Mouse (Mus musculus): ENCODE results near the gene Wdr92.
"Not testable (repeated sequence)": the region's sequence is repeated elsewhere in the genome, so short reads cannot be mapped to it uniquely, and the experiment has no call there.

Wdr92 gene

DNA sequence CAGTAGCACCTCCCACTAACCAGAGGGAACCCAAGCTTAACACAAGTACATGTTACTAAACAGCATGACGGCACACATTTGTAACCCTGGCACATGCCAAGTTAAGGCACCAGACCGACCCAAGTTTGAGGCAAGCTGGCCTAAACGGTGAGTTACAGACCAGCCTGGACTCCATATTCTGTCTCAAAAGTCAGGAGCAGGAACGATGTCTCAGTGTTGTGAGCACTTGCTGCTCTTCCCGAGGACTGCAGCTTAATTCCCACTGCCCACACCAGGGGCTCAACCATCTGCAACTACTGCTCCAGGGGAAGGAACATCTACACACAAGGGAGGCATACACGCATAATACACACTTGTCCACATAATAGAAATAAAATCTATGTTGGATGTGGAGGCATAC is 20.6 kb downstream of the Wdr92 start:
- no peak for DNase-seq (ENCODE audit: low read depth in 1 of 2, low spot score in 2 of 2)

GRCm38 (mm10) chr11:17211258-17212140 is 29.6 kb downstream of the Wdr92 start, which contains the start of gene Pno1:
Gene Pno1 (minus strand): TSS chr11:17211568.
- peak; percentile 90 to 92 for DNase-seq (ENCODE audit: low read depth in 1 of 2, low spot score in 2 of 2)

- peak in 1 of 2 experiments; percentile 4 for DNase-seq (ENCODE audit: low read depth in 1 of 2, low spot score in 2 of 2)
Observed at GRCm38 (mm10) chr11:17212141-17212495, 30.2 kb downstream of the Wdr92 start.

- DNase-seq (ENCODE audit: low read depth in 1 of 2, low spot score in 2 of 2) = no peak
Observed at GRCm38 (mm10) chr11:17212903-17213509, 31.1 kb downstream of the Wdr92 start.

DNA sequence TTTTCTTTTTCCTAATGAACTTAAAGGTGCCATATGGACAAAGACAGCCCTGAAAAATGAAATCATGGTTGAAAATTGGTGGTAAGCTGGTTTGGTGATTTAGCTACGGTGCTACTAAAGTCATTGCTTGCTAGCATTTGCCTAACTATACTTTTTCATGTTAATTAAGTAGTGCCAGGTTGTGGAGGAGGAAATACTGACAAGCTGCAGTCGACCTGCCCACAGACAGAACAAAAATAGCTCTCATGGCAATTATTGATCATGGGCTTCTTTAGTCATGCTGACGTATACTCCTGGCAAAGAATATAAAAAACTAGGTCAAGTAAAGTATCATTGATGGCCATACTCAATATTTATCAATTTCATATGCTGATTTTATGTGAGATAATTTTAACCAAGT is 33.6 kb downstream of the Wdr92 start:
- DNase-seq (ENCODE audit: low read depth in 1 of 2, low spot score in 2 of 2) = no peak

DNA sequence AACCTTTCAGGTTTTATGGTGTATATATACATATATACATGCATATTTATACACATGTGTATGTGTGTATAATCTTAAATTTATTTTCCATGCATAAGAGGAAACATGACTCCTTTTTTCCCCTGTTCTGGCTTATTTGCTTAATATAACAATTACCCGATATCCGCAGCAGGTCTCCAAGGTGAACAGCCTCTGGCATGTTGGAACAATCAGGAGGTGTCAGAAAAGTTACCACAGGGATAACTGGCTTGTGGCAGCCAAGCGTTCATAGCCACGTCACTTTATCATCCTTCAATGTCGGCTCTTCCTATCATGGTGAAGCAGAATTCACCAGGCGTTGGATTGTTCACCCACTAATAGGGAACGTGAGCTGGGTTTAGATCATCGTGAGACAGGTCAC is 39.2 kb downstream of the Wdr92 start:
- no peak for DNase-seq (ENCODE audit: low read depth in 1 of 2, low spot score in 2 of 2)

GRCm38 (mm10) chr11:17232792-17233191 is 50.9 kb downstream of the Wdr92 start:
- no peak for DNase-seq (ENCODE audit: low read depth in 1 of 2, low spot score in 2 of 2)

DNA sequence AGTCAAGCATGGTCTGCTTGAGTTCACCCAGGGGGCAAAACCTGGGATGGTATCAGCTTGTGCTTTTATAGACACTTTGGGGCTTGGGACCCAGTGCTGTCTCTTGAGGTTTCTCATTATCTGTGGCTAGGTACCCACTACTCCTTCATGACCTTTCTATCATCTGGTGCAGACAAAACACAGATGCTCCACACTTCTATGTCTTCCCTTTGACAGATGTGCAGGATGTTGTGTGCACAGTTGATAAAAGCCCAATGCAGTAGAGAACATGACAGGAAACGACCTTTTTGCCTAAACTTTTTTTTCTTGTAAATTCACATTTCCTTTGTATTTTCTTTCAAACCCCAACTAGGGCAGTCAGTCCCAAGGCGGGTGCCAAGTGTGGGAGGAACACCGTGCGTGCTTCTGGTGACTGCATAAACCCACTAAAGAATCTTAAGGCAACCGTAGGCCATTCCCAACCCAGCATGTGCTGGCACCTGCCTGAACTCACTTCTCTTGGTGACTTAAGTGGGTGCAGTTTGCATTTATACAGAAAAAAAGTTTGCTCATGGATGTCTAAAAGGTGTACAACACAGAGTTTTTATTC is 54.6 kb downstream of the Wdr92 start:
- DNase-seq (ENCODE audit: low read depth in 1 of 2, low spot score in 2 of 2) = no peak

- DNase-seq (ENCODE audit: low read depth in 1 of 2, low spot score in 2 of 2) = not testable (repeated sequence)
Observed at GRCm38 (mm10) chr11:17238598-17238997, 56.7 kb downstream of the Wdr92 start.

- no peak for DNase-seq (ENCODE audit: low read depth in 1 of 2, low spot score in 2 of 2)
Observed at GRCm38 (mm10) chr11:17248715-17249114, 66.8 kb downstream of the Wdr92 start.

- DNase-seq (ENCODE audit: low read depth in 1 of 2, low spot score in 2 of 2) = no peak
Observed at GRCm38 (mm10) chr11:17256813-17257365, 75.0 kb downstream of the Wdr92 start.

- DNase-seq (ENCODE audit: low read depth in 1 of 2, low spot score in 2 of 2) = peak; percentile 67 to 86
Observed at GRCm38 (mm10) chr11:17257443-17257842, 75.5 kb downstream of the Wdr92 start, which contains the start of gene C1d. Gene C1d (plus strand): TSS chr11:17257579.

- DNase-seq (ENCODE audit: low read depth in 1 of 2, low spot score in 2 of 2) = no peak
Observed at GRCm38 (mm10) chr11:17257861-17258260, 76.0 kb downstream of the Wdr92 start.

DNA sequence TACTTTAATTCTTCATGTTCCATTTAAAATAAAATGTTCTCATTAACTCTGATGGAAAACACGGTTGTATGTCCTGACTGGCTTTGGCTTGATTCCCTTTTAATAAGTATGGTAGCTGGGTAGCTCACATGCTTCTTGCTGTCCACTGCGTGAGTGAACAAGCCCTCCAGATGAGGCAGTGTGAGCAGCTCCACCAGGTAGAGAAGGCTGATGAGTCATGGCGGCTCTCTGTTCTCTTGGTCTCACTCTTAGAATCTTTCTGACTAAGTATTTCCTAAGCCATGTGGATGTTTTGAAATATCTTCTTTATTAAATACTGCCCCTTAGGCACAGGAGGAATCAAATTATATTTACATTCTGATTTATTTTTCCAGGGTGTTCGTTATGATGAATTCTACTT is 85.3 kb downstream of the Wdr92 start:
- DNase-seq (ENCODE audit: low read depth in 1 of 2, low spot score in 2 of 2) = no peak

DNA sequence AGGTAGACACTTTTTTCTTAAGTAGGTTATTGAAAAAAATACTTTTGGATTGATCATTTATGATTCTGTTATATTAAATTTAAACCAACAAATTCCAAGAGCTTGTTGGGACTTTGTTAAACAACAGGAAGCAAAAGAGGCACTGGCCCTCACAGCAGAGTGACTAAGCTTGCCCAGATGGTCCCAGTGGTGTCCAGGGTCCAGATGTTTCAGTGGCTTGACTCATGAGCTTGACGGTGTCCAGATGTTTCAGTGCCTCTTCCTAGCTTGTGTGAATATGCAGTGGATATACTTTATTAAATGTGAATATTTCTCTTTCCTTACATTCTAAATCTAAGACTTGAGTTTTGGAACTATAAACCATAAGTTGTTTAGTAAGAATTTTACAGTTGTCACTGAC is 86.9 kb downstream of the Wdr92 start:
- no peak for DNase-seq (ENCODE audit: low read depth in 1 of 2, low spot score in 2 of 2)

DNA sequence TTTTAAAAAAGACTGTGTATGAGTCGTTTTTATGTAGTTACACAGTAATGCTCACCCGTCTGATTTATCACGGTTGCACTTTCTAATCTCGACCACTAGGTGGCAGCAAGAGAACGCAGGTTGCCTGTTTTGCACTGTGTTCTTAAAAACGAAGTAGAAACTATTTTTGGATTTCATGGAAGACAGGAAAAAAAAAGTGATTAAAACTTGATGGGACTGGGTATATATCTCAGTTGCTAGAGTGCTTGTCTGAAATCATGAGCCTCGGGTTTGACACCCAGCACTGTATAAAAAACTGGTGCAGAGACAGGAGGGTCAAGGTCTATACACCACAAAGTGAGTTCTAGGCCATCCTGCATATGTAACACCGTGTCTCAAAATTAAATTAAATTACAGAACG is 98.1 kb downstream of the Wdr92 start:
- DNase-seq (ENCODE audit: low read depth in 1 of 2, low spot score in 2 of 2) = no peak
